Mouse (Mus musculus) erythroblast, embryonic 14.5 days (primary cell): ENCODE results near the gene H1foo. TPM values are rescaled to one million over a fixed set of nuclear protein-coding genes. Genes with fewer than 3 reads are reported as not detected.

Source experiments
- H3K27me3 ChIP-seq: 2 replicates; pipeline ENCODE4 v1.6.1; 2012; ENCODE audit warnings: inconsistent platforms; ENCODE audit not compliant: control insufficient read depth
- H3K36me3 ChIP-seq: 2 replicates; pipeline ENCODE4 v1.6.1; 2012; ENCODE audit warnings: mild to moderate bottlenecking, inconsistent platforms; ENCODE audit not compliant: control insufficient read depth
- H3K4me1 ChIP-seq: 2 replicates; pipeline ENCODE4 v1.6.1; 2012; ENCODE audit warnings: inconsistent platforms; ENCODE audit not compliant: control insufficient read depth
- H3K4me3 ChIP-seq: replicated peaks from 2 replicates; pipeline ENCODE3; 2012; ENCODE audit warnings: moderate library complexity, mild to moderate bottlenecking, inconsistent platforms
- H3K9me3 ChIP-seq: 2 replicates; pipeline ENCODE4 v1.6.1; 2012; ENCODE audit warnings: low read length, inconsistent platforms, mixed read lengths; ENCODE audit not compliant: control insufficient read depth
- GATA1 ChIP-seq: IDR thresholded peaks from 2 replicates; pipeline ENCODE4 v1.6.1; 2012; ENCODE audit warnings: low read length, inconsistent platforms, mixed read lengths
- TAL1 ChIP-seq: IDR thresholded peaks from 3 replicates; pipeline ENCODE4 v1.6.1; 2012; ENCODE audit warnings: low read length, inconsistent platforms, mixed read lengths
- polyA plus RNA-seq: library from polyadenylated mRNA; stranded (reverse); fragments of >175 nt; gene quantifications from 2 replicates; pipeline ENCODE4 v1.2.3, GENCODE M21; 2012

Gene H1foo
- polyA plus RNA-seq, 1 experiment: not detected

GRCm38 (mm10) chr6:115938798-115939197 is 5.9 kb upstream of the H1foo start:
- TF ChIP-seq TAL1 (no peak), GATA1 (no peak)
- no peaks in the 10 kb centered on the region for H3K9me3 ChIP-seq
- H3K4me3 ChIP-seq: no peak overlapping the region
- peaks cover 5% of the 10 kb centered on the region for H3K4me1 ChIP-seq
- no peaks in the 10 kb centered on the region for H3K36me3 ChIP-seq
- H3K27me3 ChIP-seq: no peaks in the 10 kb centered on the region

- Histone ChIP-seq H3K4me1 (peaks cover 5% of the 10 kb centered on the region), H3K9me3 (no peaks in the 10 kb centered on the region), H3K36me3 (no peaks in the 10 kb centered on the region), H3K27me3 (no peaks in the 10 kb centered on the region), H3K4me3 (no peak overlapping the region)
- no peak for TF ChIP-seq GATA1
- no peak for TF ChIP-seq TAL1
Measured at GRCm38 (mm10) chr6:115940603-115941002, 4.1 kb upstream of the H1foo start.

GRCm38 (mm10) chr6:115941128-115941527 is 3.6 kb upstream of the H1foo start:
- H3K36me3 ChIP-seq: no peaks in the 10 kb centered on the region
- H3K4me1 ChIP-seq: peaks cover 5% of the 10 kb centered on the region
- no peak overlapping the region for H3K4me3 ChIP-seq
- TF ChIP-seq GATA1: no peak
- TF ChIP-seq TAL1: no peak
- H3K9me3 ChIP-seq: no peaks in the 10 kb centered on the region
- no peaks in the 10 kb centered on the region for H3K27me3 ChIP-seq

GRCm38 (mm10) chr6:115943498-115944427 is 975 bp upstream of the H1foo start:
- H3K4me3 ChIP-seq: no peak overlapping the region
- no peaks in the 10 kb centered on the region for H3K36me3 ChIP-seq
- no peaks in the 10 kb centered on the region for H3K27me3 ChIP-seq
- H3K9me3 ChIP-seq: no peaks in the 10 kb centered on the region
- TF ChIP-seq TAL1 (no peak), GATA1 (no peak)
- H3K4me1 ChIP-seq: peaks cover 5% of the 10 kb centered on the region

GRCm38 (mm10) chr6:115945633-115946032 is 895 bp downstream of the H1foo start:
- Histone ChIP-seq H3K4me3 (no peak overlapping the region), H3K27me3 (no peaks in the 10 kb centered on the region), H3K4me1 (peaks cover 5% of the 10 kb centered on the region), H3K9me3 (no peaks in the 10 kb centered on the region), H3K36me3 (no peaks in the 10 kb centered on the region)
- no peak for TF ChIP-seq GATA1
- no peak for TF ChIP-seq TAL1

GRCm38 (mm10) chr6:115946389-115946788 is 1.7 kb downstream of the H1foo start:
- Histone ChIP-seq H3K4me3 (no peak overlapping the region), H3K36me3 (no peaks in the 10 kb centered on the region), H3K27me3 (no peaks in the 10 kb centered on the region), H3K4me1 (peaks cover 3% of the 10 kb centered on the region), H3K9me3 (no peaks in the 10 kb centered on the region)
- no peak for TF ChIP-seq TAL1
- no peak for TF ChIP-seq GATA1

GRCm38 (mm10) chr6:115954506-115955074 is 9.9 kb downstream of the H1foo start:
- TF ChIP-seq TAL1: no peak
- TF ChIP-seq GATA1: no peak
- no peaks in the 10 kb centered on the region for H3K27me3 ChIP-seq
- H3K4me3 ChIP-seq: no peak overlapping the region
- H3K9me3 ChIP-seq: no peaks in the 10 kb centered on the region
- H3K36me3 ChIP-seq: no peaks in the 10 kb centered on the region
- no peaks in the 10 kb centered on the region for H3K4me1 ChIP-seq

- no peaks in the 10 kb centered on the region for H3K36me3 ChIP-seq
- H3K27me3 ChIP-seq: no peaks in the 10 kb centered on the region
- no peaks in the 10 kb centered on the region for H3K9me3 ChIP-seq
- H3K4me1 ChIP-seq: no peaks in the 10 kb centered on the region
- no peak overlapping the region for H3K4me3 ChIP-seq
- TF ChIP-seq TAL1 (no peak), GATA1 (no peak)
Measured at GRCm38 (mm10) chr6:115955169-115955568, 10.4 kb downstream of the H1foo start.

- Histone ChIP-seq H3K4me3 (no peak overlapping the region), H3K4me1 (no peaks in the 10 kb centered on the region), H3K36me3 (no peaks in the 10 kb centered on the region), H3K27me3 (no peaks in the 10 kb centered on the region), H3K9me3 (no peaks in the 10 kb centered on the region)
- TF ChIP-seq GATA1: no peak
- no peak for TF ChIP-seq TAL1
Measured at GRCm38 (mm10) chr6:115955664-115956063, 10.9 kb downstream of the H1foo start.
